Mouse (Mus musculus) brain, embryonic 14.5 days (tissue): ENCODE results near the gene Tdgf1.

Source experiments
- CTCF ChIP-seq: fragments of 200-500 bp; IDR thresholded peaks from 2 replicates; pipeline ENCODE4 v1.5.1; 2012; ENCODE audit warnings: inconsistent platforms, mild to moderate bottlenecking, moderate library complexity, borderline replicate concordance; ENCODE audit not compliant: insufficient read depth, insufficient read length; ENCODE audit errors: extremely low read depth
- POLR2A ChIP-seq: fragments of 200-500 bp; IDR thresholded peaks from 2 replicates; pipeline ENCODE4 v1.6.1; 2012; ENCODE audit warnings: mild to moderate bottlenecking, inconsistent platforms, borderline replicate concordance; ENCODE audit not compliant: poor library complexity, insufficient read depth, insufficient read length, severe bottlenecking; ENCODE audit errors: extremely low read depth

DNA sequence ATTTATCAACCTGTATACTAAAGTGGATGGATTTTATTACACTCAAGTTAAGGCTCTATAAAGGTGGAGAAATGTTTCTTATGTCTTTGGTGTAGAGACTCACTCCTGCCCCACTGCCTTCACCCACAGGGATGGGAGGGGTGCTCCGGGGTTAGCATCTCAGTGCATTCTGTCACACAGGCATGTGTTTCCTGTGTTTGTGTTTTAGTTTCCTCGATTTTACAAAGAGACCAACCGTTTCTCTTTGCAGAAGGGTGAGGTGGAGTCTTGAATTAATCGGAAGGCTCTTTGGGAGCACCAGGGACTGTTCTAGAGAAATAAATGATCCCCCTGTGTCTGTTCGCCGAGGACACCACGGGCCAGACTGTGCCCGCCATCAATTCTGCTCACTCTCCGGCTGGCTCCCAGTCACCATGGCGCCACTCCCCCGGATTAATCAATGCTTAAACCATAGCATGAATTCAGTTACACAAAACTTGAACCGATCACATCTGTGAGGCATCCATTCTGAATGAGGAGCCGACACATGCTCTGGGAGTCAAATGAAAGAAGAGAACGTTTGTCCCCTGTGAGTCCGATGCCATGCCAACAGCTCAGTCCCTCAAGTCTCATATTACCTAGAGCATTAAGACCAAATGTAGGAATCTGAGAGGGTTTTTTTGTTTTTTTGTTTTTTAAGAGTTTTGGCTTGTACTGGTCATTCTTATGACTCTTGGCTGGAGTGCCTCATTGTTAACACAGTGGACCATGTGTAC is 25.1 kb downstream of the Tdgf1 start:
- TF ChIP-seq CTCF, result no peak
- no peak for TF ChIP-seq POLR2A
